In genomic region chr7:3397797-3398196, GRCm38 (mm10) we compare ENCODE assay signal across 20 mouse cellular contexts. TPM values are rescaled to one million over a fixed set of nuclear protein-coding genes. Genes with fewer than 3 reads are reported as not detected.
DNase-seq lines count a peak whose midpoint lies in the region; ATAC-seq and TF ChIP-seq lines count a peak whose summit lies in the region.
"Had no signal": no experiment of that assay in that cellular context is flagged by ENCODE, and none has a peak within 500 bp of the region (broad histone marks: within the 10 kb centered on the region; RNA-seq: fewer than 3 reads in every experiment).

No protein-coding gene starts in this region.

- H3K4me1 ChIP-seq in embryonic facial prominence, embryonic 13.5 days = peaks cover 7% of the 10 kb centered on the region
- H3K4me1 ChIP-seq in hindbrain, embryonic 14.5 days (replicated peaks; ENCODE audit: control insufficient read depth, insufficient read depth, low read length) = peaks cover 19% of the 10 kb centered on the region
- H3K4me1 ChIP-seq in midbrain, postnatal 0 days (ENCODE audit: insufficient read depth, low read length) = peaks cover 7% of the 10 kb centered on the region
- H3K4me1 ChIP-seq: stomach, embryonic 15.5 days had no signal

- no peaks in the 10 kb centered on the region for H3K27me3 ChIP-seq in embryonic facial prominence, embryonic 13.5 days
- H3K27me3 ChIP-seq in hindbrain, embryonic 14.5 days (ENCODE audit: control insufficient read depth, insufficient read depth, low read length) = no peaks in the 10 kb centered on the region
- no peaks in the 10 kb centered on the region for H3K27me3 ChIP-seq in midbrain, postnatal 0 days (ENCODE audit: insufficient read depth, low read length)
- H3K27me3 ChIP-seq: limb, embryonic 13.5 days; stomach, embryonic 15.5 days had no signal

- H3K4me2 ChIP-seq in embryonic facial prominence, embryonic 13.5 days = no peak overlapping the region
- H3K4me2 ChIP-seq in hindbrain, embryonic 14.5 days (replicated peaks) = peak overlapping the region; percentile 30
- H3K4me2 ChIP-seq in midbrain, postnatal 0 days (ENCODE audit: low read depth, low read length, poor library complexity, severe bottlenecking) = peak overlapping the region; percentile 15; the same call in 1 of the 2 replicates
- H3K4me2 ChIP-seq: limb, embryonic 13.5 days; stomach, embryonic 15.5 days had no signal

- H3K9ac ChIP-seq in embryonic facial prominence, embryonic 13.5 days = no peak overlapping the region
- 0 out of 2 replicates have a peak overlapping the region, but pooled peaks have one; percentile 11 for H3K9ac ChIP-seq in hindbrain, embryonic 14.5 days
- no peak overlapping the region for H3K9ac ChIP-seq in midbrain, postnatal 0 days (replicated peaks; ENCODE audit: low read length, poor library complexity, severe bottlenecking)
- H3K9ac ChIP-seq: limb, embryonic 13.5 days; liver, postnatal 0 days; stomach, embryonic 15.5 days had no signal

- TF ChIP-seq CTCF in layer of hippocampus, adult 2 months (conservative IDR thresholded peaks at IDR 0.05) = no peak
- TF ChIP-seq CTCF in midbrain, postnatal 0 days (IDR thresholded peaks at IDR 0.05) = 0 out of 2 replicates have a peak, but pooled peaks have one; percentile 14

- peak overlapping the region; percentile 60 for H3K4me3 ChIP-seq in layer of hippocampus, adult 2 months
- no peak overlapping the region for H3K4me3 ChIP-seq in embryonic facial prominence, embryonic 13.5 days
- peak overlapping the region; percentile 7; the same call in 1 of the 2 replicates for H3K4me3 ChIP-seq in hindbrain, embryonic 14.5 days (replicated peaks; ENCODE audit: low read length)
- no peak overlapping the region for H3K4me3 ChIP-seq in midbrain, postnatal 0 days (ENCODE audit: low read depth, low read length)
- H3K4me3 ChIP-seq: limb, embryonic 13.5 days; stomach, embryonic 15.5 days had no signal

- 35% methylated on average over 7 of the region's 7 CpGs for WGBS in embryonic facial prominence, embryonic 13.5 days
- WGBS in hindbrain, embryonic 14.5 days = 25% methylated on average over 7 of the region's 7 CpGs
- WGBS in midbrain, postnatal 0 days = 10% methylated on average over 7 of the region's 7 CpGs

- H3K9me3 ChIP-seq in embryonic facial prominence, embryonic 13.5 days = no peaks in the 10 kb centered on the region
- H3K9me3 ChIP-seq in hindbrain, embryonic 14.5 days (ENCODE audit: control insufficient read depth, low read length) = no peaks in the 10 kb centered on the region
- no peaks in the 10 kb centered on the region for H3K9me3 ChIP-seq in midbrain, postnatal 0 days (ENCODE audit: low read length)
- H3K9me3 ChIP-seq: limb, embryonic 13.5 days; stomach, embryonic 15.5 days had no signal

- no peak for DNase-seq in layer of hippocampus, adult 2 months (ENCODE audit: low spot score in 2 of 2)
- no peak for DNase-seq in layer of hippocampus, adult 18-20 months (ENCODE audit: low spot score in 2 of 2)
- DNase-seq in hindbrain, embryonic 14.5 days (ENCODE audit: low spot score) = no peak
- peak; percentile 7 for DNase-seq in midbrain, postnatal 0 days (ENCODE audit: low spot score)
- DNase-seq in cerebellum, adult 18-20 months = no peak
- no peak for DNase-seq in cerebellum, postnatal 25 days
- DNase-seq in frontal cortex, postnatal 14 days (ENCODE audit: low spot score in 2 of 2) = no peak
- DNase-seq: cerebellum, adult 2 months; layer of hippocampus, postnatal 36 days; liver, postnatal 0 days; lung, postnatal 36 days; thymus, postnatal 14 days had no signal

- H3K27ac ChIP-seq in layer of hippocampus, adult 2 months = peak overlapping the region; percentile 46; the same call in 1 of the 2 replicates
- peak overlapping the region; percentile 16; the same call in 1 of the 2 replicates for H3K27ac ChIP-seq in embryonic facial prominence, embryonic 13.5 days
- no peak overlapping the region for H3K27ac ChIP-seq in hindbrain, embryonic 14.5 days
- H3K27ac ChIP-seq in midbrain, postnatal 0 days (ENCODE audit: low read depth, low read length) = no peak overlapping the region
- H3K27ac ChIP-seq: kidney, postnatal 0 days; limb, embryonic 13.5 days; stomach, embryonic 15.5 days had no signal

- ATAC-seq in embryonic facial prominence, embryonic 13.5 days (ENCODE audit: insufficient number of reproducible peaks, insufficient read depth, low FRiP score, low TSS enrichment, low read depth) = no peak
- peak; percentile 58; the same call in 1 of the 2 replicates for ATAC-seq in hindbrain, embryonic 14.5 days (ENCODE audit: low FRiP score)
- no peak for ATAC-seq in midbrain, postnatal 0 days (ENCODE audit: low FRiP score)
- ATAC-seq: liver, postnatal 0 days had no signal

- H3K36me3 ChIP-seq in embryonic facial prominence, embryonic 13.5 days = peaks cover 19% of the 10 kb centered on the region
- peaks cover 22% of the 10 kb centered on the region for H3K36me3 ChIP-seq in hindbrain, embryonic 14.5 days (replicated peaks; ENCODE audit: control insufficient read depth, insufficient read depth)
- peaks cover 2% of the 10 kb centered on the region; the same call in 1 of the 2 replicates for H3K36me3 ChIP-seq in midbrain, postnatal 0 days (ENCODE audit: insufficient read depth, low read length)
- H3K36me3 ChIP-seq: stomach, embryonic 15.5 days had no signal

RNA-seq across cellular contexts. Expression of gene Cacng8, which starts 7.3 kb away (rescaled TPM):
- total RNA-seq in layer of hippocampus, adult 2 months (2021) = 100 to 1,000 TPM; 411 to 415 TPM
- total RNA-seq in layer of hippocampus, adult 18-20 months (2021) = 100 to 1,000 TPM; 368 to 411 TPM
- 5.5 and 7.5 TPM in 2 replicates for polyA plus RNA-seq in embryonic facial prominence, embryonic 13.5 days (2015; fragmentation: Nextera tagmentation; extraction: Ambion mirVana)
- polyA plus RNA-seq in hindbrain, embryonic 14.5 days (2014; fragmentation: Nextera tagmentation; extraction: Ambion mirVana) = 9.6 and 11.5 TPM in 2 replicates
- total RNA-seq in midbrain, postnatal 0 days (2014; rRNA removed) = 44.0 and 59.0 TPM in 2 replicates
- 20.8 and 21.4 TPM in 2 replicates for polyA plus RNA-seq in midbrain, postnatal 0 days (2015; fragmentation: Nextera tagmentation; extraction: Ambion mirVana)
- polyA plus RNA-seq: liver, postnatal 0 days had no signal

RNA-seq across cellular contexts. Expression of gene Cacng6, which starts 26.2 kb away (rescaled TPM):
- total RNA-seq in layer of hippocampus, adult 2 months (2021) = 1 to 10 TPM; 1.9 to 2.2 TPM
- 1 to 10 TPM; 1.3 to 1.5 TPM for total RNA-seq in layer of hippocampus, adult 18-20 months (2021)
- polyA plus RNA-seq in embryonic facial prominence, embryonic 13.5 days (2015; fragmentation: Nextera tagmentation; extraction: Ambion mirVana) = 0.46 and 0.67 TPM in 2 replicates
- polyA plus RNA-seq in hindbrain, embryonic 14.5 days (2014; fragmentation: Nextera tagmentation; extraction: Ambion mirVana) = not detected in 2 replicates
- not detected in 2 replicates for total RNA-seq in midbrain, postnatal 0 days (2014; rRNA removed)
- 0.20 TPM in 1 of 2 replicates, not detected in the other for polyA plus RNA-seq in midbrain, postnatal 0 days (2015; fragmentation: Nextera tagmentation; extraction: Ambion mirVana)
- total RNA-seq: MEL had no signal
- polyA plus RNA-seq: gonadal fat pad, adult 2 months; intestine, embryonic 14.5 days; kidney, postnatal 0 days; liver, postnatal 0 days; small intestine, adult 2 months had no signal

Comparison
In these comparisons a context has a peak if more than half of its experiments do, and no peak if none do; other contexts are left out.
1. H3K27ac ChIP-seq: peak in layer of hippocampus, adult 2 months (single experiment) and embryonic facial prominence, embryonic 13.5 days (single experiment); none in hindbrain, embryonic 14.5 days (single experiment) and midbrain, postnatal 0 days (single experiment).
2. H3K4me3 ChIP-seq: peak in layer of hippocampus, adult 2 months (single experiment) and hindbrain, embryonic 14.5 days (single experiment); none in embryonic facial prominence, embryonic 13.5 days (single experiment) and midbrain, postnatal 0 days (single experiment).